Mouse (Mus musculus): ENCODE measurements around the gene Jkamp. TPM values are rescaled to one million over a fixed set of nuclear protein-coding genes. Genes with fewer than 3 reads are reported as not detected.

Gene Jkamp
- polyA plus RNA-seq, 1 experiment = 17.9 TPM

DNA sequence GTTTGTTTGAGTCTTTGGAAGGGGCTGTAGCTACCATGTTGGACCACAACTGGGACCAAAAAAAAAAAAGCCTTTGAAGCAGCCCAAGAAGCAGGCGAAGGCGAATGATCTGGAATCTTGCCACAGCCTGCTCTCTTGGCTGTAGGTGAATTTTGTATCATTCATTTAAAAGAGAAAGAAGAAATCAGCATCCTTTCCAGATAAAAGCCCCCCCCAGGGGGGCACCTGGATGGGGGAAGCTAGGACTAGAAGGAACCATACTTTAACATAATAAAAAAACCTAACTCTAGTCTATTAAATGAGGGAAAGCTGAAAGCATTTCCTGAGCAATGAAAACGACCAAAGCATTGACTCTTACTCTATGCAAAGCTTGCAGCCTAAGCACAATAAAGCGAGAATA is 34.6 kb upstream of the Jkamp start:
- Histone ChIP-seq H3K27ac (ENCODE audit: control insufficient read depth, insufficient read depth, low read depth, low read length) (no peak overlapping the region), H3K4me1 (ENCODE audit: control insufficient read depth, insufficient read depth, low read length) (no peaks in the 10 kb centered on the region), H3K27me3 (ENCODE audit: control insufficient read depth, insufficient read depth, low read length) (no peaks in the 10 kb centered on the region), H3K36me3 (ENCODE audit: control insufficient read depth, insufficient read depth, low read length) (no peaks in the 10 kb centered on the region), H3K4me3 (ENCODE audit: control insufficient read depth, low read depth, low read length) (no peak overlapping the region)
- TF ChIP-seq CTCF (IDR thresholded peaks at IDR 0.05; ENCODE audit: control insufficient read depth, insufficient read depth, insufficient replicate concordance, low read depth, low read length) (no peak), POLR2A (IDR thresholded peaks at IDR 0.05; ENCODE audit: control insufficient read depth, low read depth, low read length) (no peak)

DNA sequence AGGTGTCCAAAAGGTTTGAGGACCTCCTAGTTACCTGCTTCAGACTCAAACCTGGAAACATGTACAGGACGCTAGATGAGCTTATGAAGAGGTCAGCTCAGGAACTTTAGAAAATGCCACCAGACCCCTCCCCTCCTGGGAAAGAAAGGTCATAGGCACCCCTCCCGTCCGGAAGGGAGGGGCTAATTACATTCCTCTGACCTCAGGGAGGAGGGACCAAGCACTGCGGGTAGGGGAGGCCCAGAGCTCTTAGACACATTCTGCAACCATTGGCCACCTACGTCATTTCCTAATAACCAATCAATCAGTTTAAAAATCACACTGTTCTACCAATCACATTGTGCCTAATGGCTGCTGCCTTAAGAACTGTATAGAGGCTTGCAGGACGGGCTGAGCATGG is 32.8 kb upstream of the Jkamp start:
- TF ChIP-seq POLR2A (IDR thresholded peaks at IDR 0.05; ENCODE audit: control insufficient read depth, low read depth, low read length) = no peak
- no peak overlapping the region for H3K27ac ChIP-seq (ENCODE audit: control insufficient read depth, insufficient read depth, low read depth, low read length)
- H3K27me3 ChIP-seq (ENCODE audit: control insufficient read depth, insufficient read depth, low read length) = no peaks in the 10 kb centered on the region
- no peaks in the 10 kb centered on the region for H3K4me1 ChIP-seq (ENCODE audit: control insufficient read depth, insufficient read depth, low read length)
- H3K4me3 ChIP-seq (ENCODE audit: control insufficient read depth, low read depth, low read length) = no peak overlapping the region
- no peaks in the 10 kb centered on the region for H3K36me3 ChIP-seq (ENCODE audit: control insufficient read depth, insufficient read depth, low read length)

DNA sequence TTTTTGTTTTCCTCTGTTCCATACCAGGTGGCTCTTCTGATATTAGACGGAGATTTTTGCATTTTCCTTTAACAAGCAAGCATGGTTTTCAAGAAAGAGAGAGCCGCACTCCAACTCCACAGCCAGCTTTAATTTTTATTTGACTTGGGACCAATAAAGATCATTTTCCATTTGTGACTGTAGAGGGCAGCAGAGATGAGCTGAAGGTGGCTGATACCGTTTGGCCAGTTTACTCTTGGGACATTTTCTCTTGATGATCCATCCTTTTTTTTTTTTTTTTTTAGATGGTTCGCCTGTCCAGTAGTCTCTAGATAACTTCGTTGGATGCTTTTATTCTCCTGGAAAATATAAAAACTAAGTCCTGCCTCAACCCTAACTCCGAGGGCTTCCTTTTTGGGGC is 32.1 kb upstream of the Jkamp start:
- H3K27ac ChIP-seq (ENCODE audit: control insufficient read depth, insufficient read depth, low read depth, low read length) = no peak overlapping the region

DNA sequence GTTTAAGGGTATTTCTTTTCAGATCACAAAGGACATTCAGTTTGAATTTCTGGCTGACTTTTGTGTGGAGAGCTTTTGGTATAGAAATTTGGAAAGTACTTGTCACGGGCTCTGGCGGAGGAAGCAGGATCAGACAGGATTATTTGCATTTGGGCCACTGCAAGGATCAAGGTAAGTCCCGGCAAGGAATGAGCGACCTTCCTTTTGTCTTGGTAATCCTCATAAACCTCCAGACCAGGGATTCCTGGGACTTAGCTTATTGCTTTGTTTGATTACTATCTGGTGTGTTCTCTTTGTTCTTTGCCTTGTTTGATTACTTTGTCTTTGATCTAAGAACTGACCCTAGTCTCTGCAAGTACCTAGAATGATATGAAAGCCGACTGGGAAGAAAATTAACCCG is 31.5 kb upstream of the Jkamp start:
- Histone ChIP-seq H3K27me3 (ENCODE audit: control insufficient read depth, insufficient read depth, low read length) (no peaks in the 10 kb centered on the region), H3K27ac (ENCODE audit: control insufficient read depth, insufficient read depth, low read depth, low read length) (no peak overlapping the region), H3K4me3 (ENCODE audit: control insufficient read depth, low read depth, low read length) (no peak overlapping the region), H3K36me3 (ENCODE audit: control insufficient read depth, insufficient read depth, low read length) (no peaks in the 10 kb centered on the region), H3K4me1 (ENCODE audit: control insufficient read depth, insufficient read depth, low read length) (no peaks in the 10 kb centered on the region)
- TF ChIP-seq POLR2A (IDR thresholded peaks at IDR 0.05; ENCODE audit: control insufficient read depth, low read depth, low read length) (no peak), CTCF (IDR thresholded peaks at IDR 0.05; ENCODE audit: control insufficient read depth, insufficient read depth, insufficient replicate concordance, low read depth, low read length) (no peak)

More for the DNA sequence above, 32.1 kb upstream of the Jkamp start:
- H3K27me3 ChIP-seq (ENCODE audit: control insufficient read depth, insufficient read depth, low read length) = no peaks in the 10 kb centered on the region
- H3K4me1 ChIP-seq (ENCODE audit: control insufficient read depth, insufficient read depth, low read length) = no peaks in the 10 kb centered on the region
- no peak overlapping the region for H3K4me3 ChIP-seq (ENCODE audit: control insufficient read depth, low read depth, low read length)
- TF ChIP-seq CTCF (IDR thresholded peaks at IDR 0.05; ENCODE audit: control insufficient read depth, insufficient read depth, insufficient replicate concordance, low read depth, low read length) (no peak), POLR2A (IDR thresholded peaks at IDR 0.05; ENCODE audit: control insufficient read depth, low read depth, low read length) (no peak)
- no peaks in the 10 kb centered on the region for H3K36me3 ChIP-seq (ENCODE audit: control insufficient read depth, insufficient read depth, low read length)

DNA sequence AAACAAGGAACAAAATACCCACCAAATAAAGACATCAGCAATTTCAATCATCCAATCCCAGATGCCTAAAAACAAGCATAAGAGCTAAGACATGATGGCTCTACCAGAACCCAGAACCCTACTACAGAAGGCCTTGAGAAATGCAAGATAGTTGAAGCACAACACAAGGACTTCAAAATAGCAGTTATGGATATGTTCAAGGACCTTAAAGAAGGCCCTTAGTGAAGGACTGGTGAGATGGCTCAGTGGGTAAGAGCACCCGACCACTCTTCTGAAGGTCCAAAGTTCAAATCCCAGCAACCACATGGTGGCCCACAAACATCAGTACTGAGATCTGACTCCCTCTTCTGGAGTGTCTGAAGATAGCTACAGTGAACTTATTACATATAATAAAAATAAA is 27.6 kb upstream of the Jkamp start:
- no peak for TF ChIP-seq POLR2A (IDR thresholded peaks at IDR 0.05; ENCODE audit: control insufficient read depth, low read depth, low read length)
- TF ChIP-seq CTCF (IDR thresholded peaks at IDR 0.05; ENCODE audit: control insufficient read depth, insufficient read depth, insufficient replicate concordance, low read depth, low read length) = no peak
- Histone ChIP-seq H3K4me3 (ENCODE audit: control insufficient read depth, low read depth, low read length) (no peak overlapping the region), H3K4me1 (ENCODE audit: control insufficient read depth, insufficient read depth, low read length) (no peaks in the 10 kb centered on the region)

DNA sequence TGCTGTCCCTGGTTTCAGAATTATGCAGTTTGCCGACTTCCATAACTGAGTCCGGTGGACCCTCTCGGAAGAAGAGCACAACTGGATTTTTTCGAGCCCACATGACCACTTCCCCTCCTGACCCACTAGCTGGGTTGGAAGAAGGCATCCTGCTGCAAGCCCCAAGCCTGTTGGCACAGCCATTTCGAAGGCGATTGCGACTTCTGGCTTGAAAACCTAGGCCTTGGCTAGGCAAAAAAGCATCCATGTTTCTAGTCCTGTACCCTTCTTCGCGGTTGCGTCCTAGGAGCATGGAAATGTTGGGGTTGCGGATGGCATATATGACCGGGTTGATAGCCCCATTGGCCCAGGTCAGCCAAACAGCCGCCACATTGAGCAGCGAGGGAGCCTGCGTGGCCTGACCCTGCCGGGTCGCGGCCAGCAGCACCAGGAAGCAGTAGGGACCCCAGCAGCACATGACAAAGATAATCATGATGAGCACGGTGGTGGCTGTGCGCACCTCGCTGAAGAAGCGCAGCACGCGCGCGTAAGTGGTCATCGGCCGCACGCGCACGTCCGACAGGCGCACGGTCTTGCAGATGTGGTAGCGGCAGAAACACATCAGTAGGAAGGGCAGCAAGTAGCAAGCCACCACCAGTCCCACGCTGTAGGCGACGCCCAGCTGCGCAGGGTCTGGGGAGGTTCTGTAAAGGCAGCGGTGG is 15.6 kb upstream of the Jkamp start:
- Histone ChIP-seq H3K4me3 (ENCODE audit: control insufficient read depth, low read depth, low read length) (peak overlapping the region; percentile 78), H3K27ac (ENCODE audit: control insufficient read depth, insufficient read depth, low read depth, low read length) (no peak overlapping the region), H3K36me3 (ENCODE audit: control insufficient read depth, insufficient read depth, low read length) (no peaks in the 10 kb centered on the region), H3K4me1 (ENCODE audit: control insufficient read depth, insufficient read depth, low read length) (peaks cover 11% of the 10 kb centered on the region), H3K27me3 (ENCODE audit: control insufficient read depth, insufficient read depth, low read length) (no peaks in the 10 kb centered on the region)
- no peak for TF ChIP-seq CTCF (IDR thresholded peaks at IDR 0.05; ENCODE audit: control insufficient read depth, insufficient read depth, insufficient replicate concordance, low read depth, low read length)
- TF ChIP-seq POLR2A (IDR thresholded peaks at IDR 0.05; ENCODE audit: control insufficient read depth, low read depth, low read length) = no peak

More for the DNA sequence above, 27.6 kb upstream of the Jkamp start:
- H3K36me3 ChIP-seq (ENCODE audit: control insufficient read depth, insufficient read depth, low read length) = no peaks in the 10 kb centered on the region
- H3K27me3 ChIP-seq (ENCODE audit: control insufficient read depth, insufficient read depth, low read length) = no peaks in the 10 kb centered on the region
- no peak overlapping the region for H3K27ac ChIP-seq (ENCODE audit: control insufficient read depth, insufficient read depth, low read depth, low read length)

DNA sequence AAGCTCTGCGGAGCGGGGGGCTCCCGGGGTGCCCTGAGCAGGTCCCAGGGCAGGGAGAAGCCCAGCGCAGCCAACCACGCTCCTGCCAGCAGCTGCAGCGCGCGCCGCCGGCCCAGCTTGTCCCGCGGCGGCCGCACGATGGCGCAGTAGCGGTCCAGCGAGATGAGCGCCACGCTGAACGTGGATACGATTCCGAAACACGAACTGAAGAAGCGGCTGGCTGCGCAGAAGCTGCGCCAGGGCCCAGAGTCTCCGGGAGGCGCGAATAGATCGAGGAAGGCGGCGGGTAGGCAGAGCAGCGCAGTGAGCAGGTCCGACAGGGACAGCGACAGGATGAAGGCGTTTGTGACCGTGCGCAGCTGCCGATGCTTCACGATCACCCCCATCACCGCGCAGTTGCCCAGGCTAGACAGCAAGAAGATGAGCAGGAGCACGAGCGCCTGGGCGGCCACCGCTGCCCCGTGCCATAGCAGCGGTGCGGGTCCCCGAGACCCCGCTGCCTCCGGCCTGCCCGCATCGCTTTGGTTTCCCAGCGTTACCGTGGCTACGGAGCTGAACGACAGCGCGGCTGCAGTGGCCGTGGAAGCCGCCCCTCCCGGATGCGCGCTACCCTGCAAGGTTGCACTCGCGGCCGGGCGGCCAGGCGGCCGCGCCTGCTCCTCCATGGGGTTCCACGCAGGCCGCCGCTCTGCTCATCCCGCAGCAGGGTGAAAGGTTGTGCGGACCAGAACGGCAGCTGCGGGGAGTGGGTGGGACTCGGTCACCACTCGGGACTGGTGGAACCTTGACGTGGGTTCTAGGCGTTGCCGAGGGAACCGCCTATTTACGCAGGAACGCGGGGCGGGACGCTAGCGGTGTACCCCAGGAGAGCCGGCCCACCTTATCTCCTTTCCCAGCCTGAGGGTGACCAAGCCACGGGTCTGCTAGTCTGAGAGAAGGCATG is 14.8 kb upstream of the Jkamp start, which contains the start of gene Gpr135:
TSS of gene Gpr135 (minus strand) at position 799 of the 943 bp plus-strand sequence.
- Histone ChIP-seq H3K4me3 (ENCODE audit: control insufficient read depth, low read depth, low read length) (peak within 1 kb of the TSS; percentile 78), H3K4me1 (ENCODE audit: control insufficient read depth, insufficient read depth, low read length) (peaks cover 11% of the 10 kb centered on the region), H3K27me3 (ENCODE audit: control insufficient read depth, insufficient read depth, low read length) (no peaks in the 10 kb centered on the region), H3K27ac (ENCODE audit: control insufficient read depth, insufficient read depth, low read depth, low read length) (no peak within 1 kb of the TSS), H3K36me3 (ENCODE audit: control insufficient read depth, insufficient read depth, low read length) (no peaks in the 10 kb centered on the region)
- TF ChIP-seq POLR2A (IDR thresholded peaks at IDR 0.05; ENCODE audit: control insufficient read depth, low read depth, low read length) (peak; percentile 62; the same call in 1 of the 2 replicates), CTCF (IDR thresholded peaks at IDR 0.05; ENCODE audit: control insufficient read depth, insufficient read depth, insufficient replicate concordance, low read depth, low read length) (peak; percentile 64; the same call in 1 of the 2 replicates)

Measured in testis, adult 2 months (tissue).